Mouse (Mus musculus) hindbrain, postnatal 0 days (tissue): ENCODE measurements around the gene Slc9a9. TPM values are rescaled to one million over a fixed set of nuclear protein-coding genes. Genes with fewer than 3 reads are reported as not detected.
A peak's percentile ranks its signal among the peaks of the same experiment; 100 is the strongest.

Source experiments
- ATAC-seq: fragments of 200-750 bp; cut with Nextera tagmentation; 2 replicates; pipeline ENCODE4 v1.8.0; 2017; ENCODE audit warnings: mild to moderate bottlenecking, moderate TSS enrichment, moderate library complexity
- DNase-seq: peaks from one replicate; pipeline ENCODE4 v3.0.0-alpha.2; 2015; ENCODE audit warnings: low spot score
- H3K27ac ChIP-seq: fragments of 300-500 bp; sonication (generic); 2 replicates; pipeline ENCODE4 v1.5.1; 2014; ENCODE audit warnings: mild to moderate bottlenecking
- H3K27me3 ChIP-seq: fragments of 300-500 bp; sonication (generic); 2 replicates; pipeline ENCODE4 v1.6.1; 2014; ENCODE audit warnings: low read length, mixed read lengths; ENCODE audit not compliant: insufficient read depth
- H3K36me3 ChIP-seq: fragments of 300-500 bp; sonication (generic); 2 replicates; pipeline ENCODE4 v1.6.1; 2014; ENCODE audit warnings: low read length, mixed read lengths; ENCODE audit not compliant: insufficient read depth
- H3K4me1 ChIP-seq: fragments of 300-500 bp; sonication (generic); 2 replicates; pipeline ENCODE4 v1.6.1; 2014; ENCODE audit warnings: antibody characterized with exemption, low read length, mixed read lengths; ENCODE audit not compliant: insufficient read depth
- H3K4me2 ChIP-seq: fragments of 300-500 bp; sonication (generic); 2 replicates; pipeline ENCODE4 v1.6.1; 2014; ENCODE audit warnings: low read depth, mild to moderate bottlenecking, low read length, moderate library complexity, mixed read lengths
- H3K4me3 ChIP-seq: fragments of 300-500 bp; sonication (generic); 2 replicates; pipeline ENCODE4 v1.5.1; 2014; ENCODE audit warnings: low read length
- H3K9ac ChIP-seq: fragments of 300-500 bp; sonication (generic); replicated peaks from 2 replicates; pipeline ENCODE4 v1.6.1; 2014; ENCODE audit warnings: mild to moderate bottlenecking, low read length, moderate library complexity, mixed read lengths
- H3K9me3 ChIP-seq: fragments of 300-500 bp; sonication (generic); 2 replicates; pipeline ENCODE4 v1.6.1; 2016; ENCODE audit warnings: low read length, mixed read lengths
- CTCF ChIP-seq: IDR thresholded peaks from 2 replicates; pipeline ENCODE4 v1.5.1; 2016; ENCODE audit warnings: antibody characterized with exemption, control low read depth, low read depth
- WGBS: fragments of 180-500 bp; shearing (Covaris S2); extraction: QIAGEN DNeasy Blood & Tissue Kit; methylation state at CpG from one replicate; pipeline ENCODE4 v1.1.7; 2014; 5-methylcytosine and 5-hydroxymethylcytosine counted together
- polyA plus RNA-seq: library from polyadenylated mRNA; unstranded; fragments of >200 nt; fragmentation: Nextera tagmentation; extraction: Ambion mirVana; gene quantifications from 2 replicates; pipeline ENCODE4 v1.2.1, GENCODE M21; 2015
- total RNA-seq: library from RNA; depleted of rRNA; stranded (reverse); fragments of >200 nt; gene quantifications from 2 replicates; pipeline ENCODE4 v1.2.3, GENCODE M21; 2014

The Slc9a9 gene
- total and polyA plus RNA-seq, 2 experiments from 2014 or later, result 5.8 to 6.6 TPM

DNA sequence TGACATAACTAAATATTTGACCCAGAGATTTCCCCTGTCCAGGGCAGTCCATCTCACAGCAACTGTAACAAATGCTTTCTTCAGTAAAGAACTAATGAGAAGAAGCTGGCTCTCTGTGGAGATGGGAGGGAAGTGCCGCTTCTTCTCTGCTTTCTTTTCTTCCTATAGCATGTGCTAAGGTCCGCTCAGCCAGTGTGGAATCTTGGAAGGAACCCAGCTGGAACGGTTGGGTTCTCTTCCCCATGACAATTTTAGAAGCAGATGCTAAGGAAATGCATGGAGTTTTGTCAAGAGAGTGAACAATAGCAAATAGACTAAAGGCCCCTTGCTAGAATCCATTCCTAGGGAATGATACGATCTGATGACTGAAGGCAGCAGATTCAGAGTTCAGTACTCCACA, 496.5 kb downstream of the Slc9a9 start:
- DNase-seq, result no peak
- 60% methylated on average over 4 of the region's 4 CpGs for WGBS
- no peaks in the 10 kb centered on the region for H3K4me1 ChIP-seq
- H3K4me2 ChIP-seq, result no peak overlapping the region
- H3K27ac ChIP-seq, result no peak overlapping the region
- ATAC-seq, result no peak
- TF ChIP-seq CTCF, result no peak
- no peak overlapping the region for H3K9ac ChIP-seq
- no peaks in the 10 kb centered on the region for H3K36me3 ChIP-seq
- H3K9me3 ChIP-seq, result no peaks in the 10 kb centered on the region
- H3K4me3 ChIP-seq, result no peak overlapping the region
- H3K27me3 ChIP-seq, result no peaks in the 10 kb centered on the region

GRCm38 (mm10) chr9:95167806-95168205, 498.1 kb downstream of the Slc9a9 start:
- H3K27me3 ChIP-seq, result no peaks in the 10 kb centered on the region
- no peaks in the 10 kb centered on the region for H3K4me1 ChIP-seq
- H3K36me3 ChIP-seq, result no peaks in the 10 kb centered on the region
- H3K27ac ChIP-seq, result no peak overlapping the region
- no peak overlapping the region for H3K9ac ChIP-seq
- DNase-seq, result no peak
- no peak overlapping the region for H3K4me2 ChIP-seq
- WGBS, result 79% methylated on average over 1 of the region's 1 CpGs
- H3K4me3 ChIP-seq, result no peak overlapping the region
- no peak for ATAC-seq
- no peak for TF ChIP-seq CTCF
- no peaks in the 10 kb centered on the region for H3K9me3 ChIP-seq

DNA sequence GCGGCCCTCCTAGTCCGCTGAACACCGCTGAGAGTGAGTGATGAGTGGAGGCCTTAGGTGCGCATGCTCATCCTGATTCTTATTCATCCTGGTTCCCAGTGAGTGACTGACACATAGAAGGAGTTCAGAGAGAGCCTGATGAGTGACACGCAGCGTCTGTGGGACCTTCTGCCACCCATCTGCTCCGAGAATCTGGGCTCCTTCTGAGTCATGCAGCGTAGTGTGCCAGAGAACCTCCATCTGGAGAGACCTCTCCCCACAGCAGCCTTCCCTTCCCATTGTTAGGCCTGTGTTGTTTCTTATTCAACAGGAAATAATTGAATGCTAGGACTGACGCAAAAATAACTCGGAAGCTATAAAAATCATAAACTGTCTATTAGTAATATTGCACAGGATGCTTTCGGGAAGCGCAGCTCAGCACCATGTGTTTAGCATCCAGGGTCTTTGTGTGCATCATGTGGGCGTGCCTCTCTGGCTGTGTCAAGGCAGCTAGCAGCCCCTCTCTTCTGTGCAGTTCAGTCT, 498.8 kb downstream of the Slc9a9 start:
- ATAC-seq (peak; percentile 83), DNase-seq (peak; percentile 69)
- TF ChIP-seq CTCF, result no peak
- Histone ChIP-seq H3K4me2 (no peak overlapping the region), H3K4me3 (no peak overlapping the region), H3K9me3 (no peaks in the 10 kb centered on the region), H3K36me3 (no peaks in the 10 kb centered on the region), H3K4me1 (no peaks in the 10 kb centered on the region), H3K27ac (no peak overlapping the region), H3K27me3 (no peaks in the 10 kb centered on the region), H3K9ac (no peak overlapping the region)
- 62% methylated on average over 13 of the region's 13 CpGs for WGBS

- TF ChIP-seq CTCF, result no peak
- no peaks in the 10 kb centered on the region for H3K9me3 ChIP-seq
- ATAC-seq, result no peak
- H3K27me3 ChIP-seq, result no peaks in the 10 kb centered on the region
- 93% methylated on average over 3 of the region's 3 CpGs for WGBS
- H3K9ac ChIP-seq, result no peak overlapping the region
- H3K36me3 ChIP-seq, result no peaks in the 10 kb centered on the region
- H3K27ac ChIP-seq, result no peak overlapping the region
- no peak for DNase-seq
- no peaks in the 10 kb centered on the region for H3K4me1 ChIP-seq
- H3K4me2 ChIP-seq, result no peak overlapping the region
- no peak overlapping the region for H3K4me3 ChIP-seq
Measured at GRCm38 (mm10) chr9:95178170-95178569, 508.5 kb downstream of the Slc9a9 start.

DNA sequence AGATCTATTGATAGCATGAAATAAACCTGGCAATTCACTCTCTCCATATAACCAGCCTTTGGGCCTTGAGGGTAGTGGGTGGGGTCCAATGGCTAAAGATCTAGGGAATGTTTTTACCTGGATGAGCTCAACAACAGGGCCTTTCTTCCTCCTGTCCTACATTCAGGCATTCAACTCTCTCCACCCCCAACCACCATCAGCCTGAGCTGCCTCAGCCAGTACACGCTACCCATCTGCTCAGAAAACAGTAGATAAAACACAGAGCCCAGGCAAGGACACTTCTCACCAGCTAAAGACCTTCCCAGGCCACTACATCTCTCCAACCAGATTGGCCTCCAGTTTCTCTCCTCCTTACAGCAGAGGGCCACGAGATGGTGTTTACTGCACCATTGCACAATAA, 510.3 kb downstream of the Slc9a9 start:
- ATAC-seq (no peak), DNase-seq (no peak)
- H3K9me3 ChIP-seq, result no peaks in the 10 kb centered on the region
- no peak overlapping the region for H3K9ac ChIP-seq
- no peaks in the 10 kb centered on the region for H3K36me3 ChIP-seq
- WGBS, result 84% methylated on average over 2 of the region's 2 CpGs
- no peak overlapping the region for H3K27ac ChIP-seq
- H3K4me2 ChIP-seq, result no peak overlapping the region
- H3K27me3 ChIP-seq, result no peaks in the 10 kb centered on the region
- no peak overlapping the region for H3K4me3 ChIP-seq
- no peak for TF ChIP-seq CTCF
- H3K4me1 ChIP-seq, result no peaks in the 10 kb centered on the region

GRCm38 (mm10) chr9:95180569-95180968, 510.9 kb downstream of the Slc9a9 start:
- no peak for ATAC-seq
- H3K27ac ChIP-seq, result no peak overlapping the region
- no peaks in the 10 kb centered on the region for H3K4me1 ChIP-seq
- no peaks in the 10 kb centered on the region for H3K36me3 ChIP-seq
- DNase-seq, result no peak
- 64% methylated on average over 4 of the region's 4 CpGs for WGBS
- no peak for TF ChIP-seq CTCF
- no peak overlapping the region for H3K4me3 ChIP-seq
- H3K9me3 ChIP-seq, result no peaks in the 10 kb centered on the region
- H3K27me3 ChIP-seq, result no peaks in the 10 kb centered on the region
- no peak overlapping the region for H3K9ac ChIP-seq
- H3K4me2 ChIP-seq, result no peak overlapping the region

DNA sequence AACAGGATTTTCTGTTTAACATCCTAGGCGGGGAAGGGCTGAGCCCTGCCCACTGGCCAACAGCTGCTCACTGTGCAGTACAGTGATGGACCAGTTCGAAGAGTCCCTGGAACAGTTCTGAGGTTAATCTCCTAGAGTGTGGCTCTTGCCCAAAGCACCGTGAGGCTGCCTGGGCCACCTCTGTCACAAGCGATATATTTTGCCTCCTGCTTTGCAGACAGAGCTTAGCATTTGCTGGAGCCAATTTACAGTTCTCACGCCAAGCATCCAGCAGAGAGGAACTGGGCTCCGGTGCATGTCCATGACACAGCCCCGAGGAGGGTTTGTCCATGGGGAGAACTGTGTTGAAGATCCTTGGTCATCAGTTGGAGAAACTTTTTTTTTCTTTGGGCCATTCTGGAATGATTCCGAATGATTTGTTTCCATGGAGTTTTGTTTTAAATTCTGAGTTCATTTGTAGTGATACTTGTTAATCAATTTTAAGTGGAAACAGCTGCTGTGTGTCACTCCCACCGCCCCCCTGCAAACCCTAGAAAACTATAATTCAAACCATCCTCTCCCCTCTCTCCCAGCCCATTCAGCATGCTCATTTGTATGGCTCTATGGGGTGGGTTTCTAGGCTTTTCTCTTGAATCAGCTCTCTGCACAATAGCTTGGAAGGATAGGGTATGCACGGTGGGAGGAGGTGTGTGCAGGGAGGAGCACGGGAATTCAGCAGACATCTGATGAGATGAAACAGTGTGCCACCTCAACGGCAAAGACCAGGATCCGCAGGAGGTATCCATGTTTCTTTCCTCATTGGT, 511.7 kb downstream of the Slc9a9 start:
- WGBS, result 32% methylated on average over 13 of the region's 13 CpGs

More for the DNA sequence above, 511.7 kb downstream of the Slc9a9 start:
- H3K27ac ChIP-seq, result no peak overlapping the region
- peak; percentile 67 for ATAC-seq
- H3K4me3 ChIP-seq, result no peak overlapping the region
- no peak overlapping the region for H3K9ac ChIP-seq
- no peaks in the 10 kb centered on the region for H3K9me3 ChIP-seq
- no peak for TF ChIP-seq CTCF
- DNase-seq, result peak; percentile 50
- H3K27me3 ChIP-seq, result no peaks in the 10 kb centered on the region
- H3K4me1 ChIP-seq, result no peaks in the 10 kb centered on the region
- no peaks in the 10 kb centered on the region for H3K36me3 ChIP-seq
- H3K4me2 ChIP-seq, result no peak overlapping the region
